Mouse (Mus musculus): Measurements from ENCODE around the gene Nip7. TPM values are rescaled to one million over a fixed set of nuclear protein-coding genes. Genes with fewer than 3 reads are reported as not detected.
"Not testable (repeated sequence)": the region's sequence is repeated elsewhere in the genome, so short reads cannot be mapped to it uniquely, and the experiment has no call there.

The Nip7 gene
- polyA plus RNA-seq, 1 experiment from 2014 or later = 66.2 TPM

DNA sequence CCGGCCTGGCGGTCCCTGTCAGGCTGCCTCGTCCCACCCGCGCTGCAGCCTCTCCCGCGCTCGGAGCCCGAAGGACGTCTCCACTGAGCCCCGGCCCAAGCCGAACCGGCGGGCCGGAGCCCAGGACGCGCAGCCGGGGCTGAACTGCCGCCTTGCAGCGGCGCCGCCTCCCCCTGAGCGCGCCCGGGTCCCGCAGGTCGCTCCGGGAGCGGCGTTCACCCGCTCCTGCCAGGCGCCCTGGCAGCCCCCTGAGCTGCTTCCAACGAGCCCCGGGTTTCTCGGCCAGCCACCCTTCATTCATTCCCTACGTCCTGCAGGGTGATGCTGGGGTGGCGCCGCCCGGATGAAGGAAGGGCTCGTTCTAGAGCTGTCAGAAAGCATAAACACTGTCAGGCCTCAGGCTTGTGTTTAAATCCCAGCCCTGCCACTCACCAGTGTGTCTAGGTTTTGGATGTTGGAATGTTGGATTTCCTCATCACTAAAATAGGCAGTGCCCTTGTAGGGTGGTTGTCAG is 25.0 kb upstream of the Nip7 start:
- H3K4me2 ChIP-seq (ENCODE audit: low read length) = peak overlapping the region; percentile 77
- ATAC-seq = no peak
- 0% methylated on average over 40 of the region's 40 CpGs for WGBS

DNA sequence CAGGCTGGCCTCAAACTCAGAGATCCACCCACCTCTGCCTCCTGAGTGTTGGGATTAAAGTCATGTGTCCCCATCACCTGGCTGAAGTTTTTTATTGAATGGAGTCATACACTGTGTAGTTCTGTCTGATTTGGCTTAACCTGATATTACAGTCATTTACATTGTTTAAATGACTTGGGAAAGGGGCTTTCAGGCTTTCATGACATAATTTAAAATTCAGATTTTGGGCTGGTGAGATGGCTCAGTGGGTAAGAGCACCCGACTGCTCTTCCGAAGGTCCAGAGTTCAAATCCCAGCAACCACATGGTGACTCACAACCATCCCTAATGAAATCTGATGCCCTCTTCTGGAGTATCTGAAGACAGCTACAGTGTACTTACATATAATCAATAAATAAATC is 23.1 kb upstream of the Nip7 start:
- H3K4me1 ChIP-seq (ENCODE audit: control insufficient read depth, insufficient read depth, low read depth, low read length) = peaks cover 18% of the 10 kb centered on the region
- not testable (repeated sequence) for H3K4me3 ChIP-seq (ENCODE audit: low read length); H3K9ac ChIP-seq (ENCODE audit: low read depth, low read length); H3K27ac ChIP-seq (ENCODE audit: low read depth, low read length); H3K36me3 ChIP-seq (ENCODE audit: control insufficient read depth, insufficient read depth, low read length); H3K9me3 ChIP-seq (ENCODE audit: control insufficient read depth, low read length); H3K4me2 ChIP-seq (ENCODE audit: low read length); ATAC-seq; H3K27me3 ChIP-seq (replicated peaks; ENCODE audit: control insufficient read depth, insufficient read depth, low read length)
- 94% methylated on average over 2 of the region's 2 CpGs for WGBS

More for the DNA sequence above, 25.0 kb upstream of the Nip7 start:
- H3K9me3 ChIP-seq (ENCODE audit: control insufficient read depth, low read length) = no peaks in the 10 kb centered on the region
- H3K4me3 ChIP-seq (ENCODE audit: low read length) = peak overlapping the region; percentile 97
- peaks cover 1% of the 10 kb centered on the region; the same call in 1 of the 2 replicates for H3K36me3 ChIP-seq (ENCODE audit: control insufficient read depth, insufficient read depth, low read length)
- peaks cover 18% of the 10 kb centered on the region for H3K4me1 ChIP-seq (ENCODE audit: control insufficient read depth, insufficient read depth, low read depth, low read length)
- peak overlapping the region; percentile 99 for H3K9ac ChIP-seq (ENCODE audit: low read depth, low read length)
- H3K27ac ChIP-seq (ENCODE audit: low read depth, low read length) = peak overlapping the region; percentile 65
- no peaks in the 10 kb centered on the region for H3K27me3 ChIP-seq (replicated peaks; ENCODE audit: control insufficient read depth, insufficient read depth, low read length)

DNA sequence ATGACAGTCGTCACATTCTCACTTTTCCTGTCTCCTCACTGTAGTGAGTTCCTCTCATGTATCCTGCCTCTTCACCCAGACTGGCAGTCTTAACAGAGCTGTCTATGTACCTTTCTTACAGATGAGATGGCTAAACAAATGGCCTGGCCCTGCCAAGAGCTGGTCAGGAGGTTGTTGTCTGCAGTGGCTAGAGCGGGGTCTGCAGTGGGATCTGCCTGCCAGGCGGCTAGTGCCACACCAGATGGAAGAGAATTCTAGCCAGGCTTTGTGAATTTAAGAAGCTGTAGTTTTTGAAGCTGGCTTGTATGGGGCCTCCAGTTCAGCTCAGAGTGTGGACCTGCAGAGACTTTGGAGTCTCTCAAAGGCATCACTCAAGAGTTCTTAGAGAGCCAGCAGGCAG is 21.0 kb upstream of the Nip7 start:
- Histone ChIP-seq H3K4me1 (ENCODE audit: control insufficient read depth, insufficient read depth, low read depth, low read length) (peaks cover 18% of the 10 kb centered on the region), H3K27me3 (replicated peaks; ENCODE audit: control insufficient read depth, insufficient read depth, low read length) (no peaks in the 10 kb centered on the region), H3K9me3 (ENCODE audit: control insufficient read depth, low read length) (no peaks in the 10 kb centered on the region), H3K9ac (ENCODE audit: low read depth, low read length) (no peak overlapping the region), H3K36me3 (ENCODE audit: control insufficient read depth, insufficient read depth, low read length) (peaks cover 26% of the 10 kb centered on the region), H3K27ac (ENCODE audit: low read depth, low read length) (no peak overlapping the region), H3K4me2 (ENCODE audit: low read length) (no peak overlapping the region), H3K4me3 (ENCODE audit: low read length) (no peak overlapping the region)
- no peak for ATAC-seq
- 81% methylated on average over 3 of the region's 3 CpGs for WGBS

DNA sequence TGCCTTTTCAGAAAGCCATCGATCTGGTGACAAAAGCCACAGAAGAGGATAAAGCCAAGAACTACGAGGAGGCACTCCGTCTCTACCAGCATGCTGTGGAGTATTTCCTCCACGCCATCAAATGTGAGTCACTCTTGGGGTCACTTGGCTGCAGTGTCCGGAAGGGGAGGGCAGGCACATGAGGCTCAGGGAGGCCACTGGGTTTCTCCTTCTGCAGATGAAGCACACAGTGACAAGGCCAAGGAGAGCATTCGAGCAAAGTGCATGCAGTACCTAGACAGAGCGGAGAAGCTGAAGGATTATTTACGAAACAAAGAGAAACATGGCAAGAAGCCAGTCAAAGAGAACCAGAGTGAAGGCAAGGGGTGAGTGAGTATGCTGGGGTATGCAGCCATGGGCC is 20.1 kb upstream of the Nip7 start:
- Histone ChIP-seq H3K27me3 (replicated peaks; ENCODE audit: control insufficient read depth, insufficient read depth, low read length) (no peaks in the 10 kb centered on the region), H3K9ac (ENCODE audit: low read depth, low read length) (no peak overlapping the region), H3K9me3 (ENCODE audit: control insufficient read depth, low read length) (no peaks in the 10 kb centered on the region), H3K4me1 (ENCODE audit: control insufficient read depth, insufficient read depth, low read depth, low read length) (peaks cover 18% of the 10 kb centered on the region), H3K4me2 (ENCODE audit: low read length) (no peak overlapping the region), H3K27ac (ENCODE audit: low read depth, low read length) (no peak overlapping the region), H3K4me3 (ENCODE audit: low read length) (no peak overlapping the region), H3K36me3 (ENCODE audit: control insufficient read depth, insufficient read depth, low read length) (peaks cover 34% of the 10 kb centered on the region)
- WGBS = 90% methylated on average over 8 of the region's 8 CpGs
- ATAC-seq = no peak

DNA sequence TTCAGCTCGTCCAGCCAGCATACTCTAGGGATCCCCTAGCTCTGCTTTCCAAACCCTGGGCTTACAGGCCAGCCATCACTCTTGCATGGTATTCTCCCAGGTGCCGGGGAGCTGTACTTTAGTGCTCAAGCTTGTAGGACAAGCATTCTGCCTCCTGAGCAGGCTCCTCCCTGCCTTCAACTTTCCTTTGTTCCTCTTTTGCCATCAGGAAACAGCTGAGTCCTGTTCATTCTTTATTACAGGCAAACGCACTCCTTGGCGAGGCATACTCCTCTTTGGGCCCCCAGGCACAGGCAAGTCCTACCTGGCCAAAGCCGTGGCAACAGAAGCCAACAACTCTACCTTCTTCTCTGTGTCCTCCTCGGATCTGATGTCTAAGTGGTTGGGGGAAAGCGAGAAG is 16.0 kb upstream of the Nip7 start:
- Histone ChIP-seq H3K36me3 (ENCODE audit: control insufficient read depth, insufficient read depth, low read length) (peaks cover 66% of the 10 kb centered on the region), H3K27ac (ENCODE audit: low read depth, low read length) (no peak overlapping the region), H3K4me1 (ENCODE audit: control insufficient read depth, insufficient read depth, low read depth, low read length) (no peaks in the 10 kb centered on the region), H3K27me3 (replicated peaks; ENCODE audit: control insufficient read depth, insufficient read depth, low read length) (no peaks in the 10 kb centered on the region), H3K4me2 (ENCODE audit: low read length) (no peak overlapping the region), H3K9ac (ENCODE audit: low read depth, low read length) (no peak overlapping the region), H3K4me3 (ENCODE audit: low read length) (no peak overlapping the region), H3K9me3 (ENCODE audit: control insufficient read depth, low read length) (no peaks in the 10 kb centered on the region)
- WGBS = 86% methylated on average over 7 of the region's 7 CpGs
- no peak for ATAC-seq

DNA sequence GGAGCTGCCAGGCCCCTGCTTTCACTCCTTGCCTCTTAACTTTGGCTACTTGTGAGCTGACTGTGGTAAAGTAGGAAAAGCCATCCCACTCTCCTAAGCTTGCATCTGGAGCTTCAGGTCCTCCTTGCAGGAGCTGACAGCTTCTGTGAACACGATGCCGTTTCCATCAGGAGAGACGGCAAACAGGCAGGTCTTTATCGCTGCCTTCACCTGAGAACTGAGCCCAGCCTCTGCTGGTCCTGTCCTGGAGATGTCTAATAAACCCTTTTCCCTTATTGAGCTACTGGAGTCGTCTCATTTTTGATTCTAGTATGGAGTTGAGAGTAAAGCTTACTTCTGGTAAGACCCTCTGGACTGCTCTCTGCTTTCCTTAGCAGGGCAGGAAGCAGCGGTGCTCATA is 11.2 kb upstream of the Nip7 start:
- ATAC-seq = no peak
- no peak overlapping the region for H3K4me2 ChIP-seq (ENCODE audit: low read length)
- H3K36me3 ChIP-seq (ENCODE audit: control insufficient read depth, insufficient read depth, low read length) = peaks cover 51% of the 10 kb centered on the region
- no peaks in the 10 kb centered on the region for H3K27me3 ChIP-seq (replicated peaks; ENCODE audit: control insufficient read depth, insufficient read depth, low read length)
- H3K4me1 ChIP-seq (ENCODE audit: control insufficient read depth, insufficient read depth, low read depth, low read length) = peaks cover 15% of the 10 kb centered on the region
- 96% methylated on average over 6 of the region's 6 CpGs for WGBS
- H3K27ac ChIP-seq (ENCODE audit: low read depth, low read length) = no peak overlapping the region
- no peak overlapping the region for H3K4me3 ChIP-seq (ENCODE audit: low read length)
- H3K9me3 ChIP-seq (ENCODE audit: control insufficient read depth, low read length) = no peaks in the 10 kb centered on the region
- no peak overlapping the region for H3K9ac ChIP-seq (ENCODE audit: low read depth, low read length)

DNA sequence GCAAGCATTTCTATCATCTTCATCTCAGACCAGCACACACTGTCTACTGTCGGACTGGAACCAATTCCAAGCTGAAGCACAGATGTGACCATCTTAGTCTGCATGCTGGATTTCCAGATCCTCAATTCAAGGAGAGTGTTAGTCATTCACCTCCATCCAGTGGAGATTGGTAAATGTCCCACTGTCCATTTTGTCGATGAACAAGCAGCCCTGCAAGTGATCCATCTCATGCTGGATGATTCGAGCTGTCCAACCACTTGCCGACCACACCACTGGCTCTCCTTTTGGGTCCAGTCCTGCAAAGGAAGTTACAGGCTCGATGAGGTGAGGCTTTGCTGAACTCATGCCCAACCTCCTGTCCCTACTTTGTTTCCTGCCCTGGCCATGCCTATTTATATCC is 9.7 kb upstream of the Nip7 start:
- WGBS = 91% methylated on average over 5 of the region's 5 CpGs

DNA sequence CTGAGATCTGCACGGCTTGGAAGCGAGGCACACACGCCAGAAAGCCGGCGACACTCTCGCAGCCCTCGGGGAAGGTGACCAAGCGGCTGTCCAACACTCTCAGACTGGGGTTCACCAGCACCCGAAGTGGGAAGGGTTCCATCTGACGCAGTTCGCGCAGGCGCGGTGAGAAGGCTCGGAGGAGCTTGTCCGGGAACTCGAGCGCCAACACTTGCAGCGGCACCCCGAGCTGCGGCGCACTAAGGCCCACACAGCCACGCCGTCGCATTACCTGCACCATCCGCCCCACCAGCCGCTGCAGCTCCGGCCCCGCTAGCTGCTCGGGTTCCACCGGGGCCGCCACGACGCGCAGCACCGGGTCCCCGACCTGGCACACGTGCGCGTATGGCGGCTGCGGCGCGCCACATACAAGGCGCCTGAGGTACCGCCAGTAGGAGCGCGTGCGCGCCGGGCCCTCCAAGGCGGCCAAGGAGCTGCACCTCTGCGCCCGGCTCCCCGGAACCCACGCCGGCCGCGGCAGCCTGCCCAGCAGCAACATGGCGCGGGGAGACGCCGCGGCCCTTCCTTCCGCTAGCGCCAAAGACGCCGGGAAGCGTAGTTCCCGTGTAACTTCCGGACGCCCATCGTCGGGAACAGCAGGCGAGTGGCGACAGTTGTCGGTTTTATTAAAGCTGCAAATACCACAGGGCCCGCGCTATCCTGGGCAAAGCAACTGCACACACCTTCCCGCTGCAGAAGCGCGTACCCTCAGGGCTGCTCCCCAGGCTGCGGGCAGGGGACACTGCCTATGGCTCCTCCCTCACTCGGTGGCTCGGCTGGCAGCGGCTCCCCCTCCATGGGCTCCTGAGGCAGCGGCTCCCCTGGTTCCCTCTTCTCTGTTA is 8.4 kb upstream of the Nip7 start, which contains the start of gene Pdf:
TSS of gene Pdf (minus strand) at position 554 of the 881 bp plus-strand sequence.
- H3K9me3 ChIP-seq (ENCODE audit: control insufficient read depth, low read length) = no peaks in the 10 kb centered on the region
- peak within 1 kb of the TSS; percentile 90 for H3K4me2 ChIP-seq (ENCODE audit: low read length)
- peak within 1 kb of the TSS; percentile 91 for H3K27ac ChIP-seq (ENCODE audit: low read depth, low read length)
- peak within 1 kb of the TSS; percentile 82 for H3K4me3 ChIP-seq (ENCODE audit: low read length)
- peak within 1 kb of the TSS; percentile 90 for H3K9ac ChIP-seq (ENCODE audit: low read depth, low read length)
- H3K36me3 ChIP-seq (ENCODE audit: control insufficient read depth, insufficient read depth, low read length) = peaks cover 44% of the 10 kb centered on the region
- peaks cover 15% of the 10 kb centered on the region for H3K4me1 ChIP-seq (ENCODE audit: control insufficient read depth, insufficient read depth, low read depth, low read length)
- H3K27me3 ChIP-seq (replicated peaks; ENCODE audit: control insufficient read depth, insufficient read depth, low read length) = no peaks in the 10 kb centered on the region
- under 1% methylated on average over 78 of the region's 87 CpGs for WGBS
- peak; percentile 89 for ATAC-seq

More for the DNA sequence above, 9.7 kb upstream of the Nip7 start:
- no peak for ATAC-seq
- no peak overlapping the region for H3K4me2 ChIP-seq (ENCODE audit: low read length)
- H3K4me1 ChIP-seq (ENCODE audit: control insufficient read depth, insufficient read depth, low read depth, low read length) = peaks cover 15% of the 10 kb centered on the region
- no peaks in the 10 kb centered on the region for H3K27me3 ChIP-seq (replicated peaks; ENCODE audit: control insufficient read depth, insufficient read depth, low read length)
- no peak overlapping the region for H3K27ac ChIP-seq (ENCODE audit: low read depth, low read length)
- H3K9ac ChIP-seq (ENCODE audit: low read depth, low read length) = no peak overlapping the region
- peaks cover 48% of the 10 kb centered on the region for H3K36me3 ChIP-seq (ENCODE audit: control insufficient read depth, insufficient read depth, low read length)
- H3K4me3 ChIP-seq (ENCODE audit: low read length) = no peak overlapping the region
- H3K9me3 ChIP-seq (ENCODE audit: control insufficient read depth, low read length) = no peaks in the 10 kb centered on the region

DNA sequence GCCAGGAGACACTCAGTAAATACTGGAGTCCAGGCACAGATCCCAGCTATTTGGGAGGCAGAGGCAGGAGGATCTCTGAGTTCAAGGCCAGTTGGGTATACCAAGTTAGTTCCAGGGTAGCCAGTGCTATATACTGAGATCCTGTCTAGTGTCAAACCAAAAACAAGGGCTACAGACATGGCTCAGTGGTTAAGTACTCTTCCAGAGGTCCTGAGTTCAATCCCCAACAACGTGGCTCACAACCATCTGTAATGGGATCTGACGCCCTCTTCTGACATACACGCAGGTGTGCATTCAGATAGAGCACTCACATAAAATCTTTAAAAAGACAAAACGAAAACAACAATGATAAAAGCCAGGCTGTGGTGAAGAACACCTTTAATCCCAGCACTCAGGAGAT is 7.2 kb upstream of the Nip7 start:
- Histone ChIP-seq H3K36me3 (ENCODE audit: control insufficient read depth, insufficient read depth, low read length) (peaks cover 41% of the 10 kb centered on the region), H3K9me3 (ENCODE audit: control insufficient read depth, low read length) (no peaks in the 10 kb centered on the region), H3K4me2 (ENCODE audit: low read length) (peak overlapping the region; percentile 90; the same call in 1 of the 2 replicates), H3K9ac (ENCODE audit: low read depth, low read length) (no peak overlapping the region), H3K27me3 (replicated peaks; ENCODE audit: control insufficient read depth, insufficient read depth, low read length) (no peaks in the 10 kb centered on the region), H3K4me3 (ENCODE audit: low read length) (no peak overlapping the region), H3K27ac (ENCODE audit: low read depth, low read length) (no peak overlapping the region), H3K4me1 (ENCODE audit: control insufficient read depth, insufficient read depth, low read depth, low read length) (peaks cover 15% of the 10 kb centered on the region)
- 99% methylated on average over 4 of the region's 4 CpGs for WGBS
- no peak for ATAC-seq
